Mouse (Mus musculus): ENCODE measurements around the gene Lztr1.

DNA sequence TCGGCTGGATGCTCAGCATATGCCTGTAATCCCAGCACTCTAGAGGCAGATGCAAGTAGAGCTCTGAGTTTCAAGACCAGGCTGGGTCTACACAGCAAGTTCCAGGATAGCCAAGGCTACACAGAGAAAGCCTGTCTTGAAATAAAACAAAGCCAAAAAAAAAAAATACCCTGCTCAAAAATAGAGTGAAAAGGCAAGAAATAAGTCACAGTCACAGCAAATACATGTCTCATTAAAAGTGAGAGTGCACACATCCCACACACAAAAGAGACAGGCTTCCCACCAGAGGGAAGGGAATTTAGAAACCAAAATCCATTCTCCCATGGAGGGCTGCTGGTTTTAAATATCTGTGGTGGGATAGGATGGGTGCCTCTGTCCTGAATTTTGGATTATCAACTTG lies 55.1 kb downstream of the Lztr1 start:
- TF ChIP-seq CTCF (conservative IDR thresholded peaks at IDR 0.05; ENCODE audit: insufficient read depth, insufficient read length, low read depth, low read length) (no peak), POLR2A (IDR thresholded peaks at IDR 0.05; ENCODE audit: low read depth, low read length) (no peak)
